Mouse (Mus musculus): ENCODE measurements at regions not wholly inside any gene's neighbourhood (a gene's known extent, or its start where the extent isn't known, plus 50 kb on each side); places are given as distances from the start of the nearest gene placed in this dataset.

DNA sequence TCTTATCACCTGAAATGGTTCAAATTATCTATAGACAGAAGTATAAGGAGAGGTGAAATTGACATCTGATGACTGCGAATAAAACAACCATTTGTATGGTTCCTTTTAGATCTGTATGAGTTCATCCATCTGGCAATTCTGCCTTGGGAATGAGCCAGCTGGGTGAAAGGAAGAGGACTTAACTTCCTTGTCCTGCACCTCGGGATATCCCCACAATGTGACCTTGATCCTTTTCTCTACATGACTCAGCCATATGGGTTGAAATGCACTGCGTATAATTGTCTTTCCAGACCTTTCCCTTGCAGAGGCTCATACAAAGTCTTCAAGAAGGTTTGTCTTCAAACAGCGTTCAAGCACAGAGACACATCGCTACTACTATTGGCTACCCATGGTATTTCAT lies 292.6 kb upstream of the Pitrm1 start:
- no peak for DNase-seq (ENCODE audit: low read depth, low spot score)

DNA sequence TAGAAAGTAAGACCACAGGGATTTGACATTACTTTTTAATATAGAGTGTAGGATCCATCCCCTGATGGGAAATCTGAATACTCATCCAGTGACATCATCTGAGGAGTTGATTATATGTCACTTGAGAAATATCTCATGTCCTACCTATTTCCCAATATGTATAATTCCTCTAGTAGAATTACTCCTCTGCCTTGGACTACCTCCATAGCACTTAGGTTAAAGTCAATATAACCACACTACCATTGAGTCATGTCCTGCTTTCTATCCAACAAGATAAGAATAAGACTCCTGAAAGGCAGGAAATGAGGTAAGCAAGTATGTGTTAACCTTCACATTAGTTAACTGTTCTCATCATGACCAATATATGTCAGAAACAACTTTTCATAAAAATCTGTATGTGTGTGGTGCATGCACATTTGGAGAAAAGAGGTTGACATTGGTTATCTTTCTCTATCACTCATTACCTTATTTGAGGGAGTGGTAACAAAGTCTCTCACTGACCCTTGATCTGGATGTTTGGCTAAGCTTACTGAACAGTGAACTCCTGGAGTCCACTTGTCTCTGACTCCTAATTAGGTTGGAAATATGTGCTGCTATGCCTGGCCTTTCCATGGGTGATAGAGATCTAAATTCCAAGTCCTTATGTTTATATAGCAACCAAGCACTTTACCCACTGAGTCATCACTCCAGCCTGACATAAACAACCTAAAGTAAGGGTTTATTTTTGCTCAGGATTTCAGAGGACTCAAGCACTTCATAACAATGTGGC lies 292.0 kb upstream of the Pitrm1 start:
- no peak for DNase-seq (ENCODE audit: low read depth, low spot score)

DNA sequence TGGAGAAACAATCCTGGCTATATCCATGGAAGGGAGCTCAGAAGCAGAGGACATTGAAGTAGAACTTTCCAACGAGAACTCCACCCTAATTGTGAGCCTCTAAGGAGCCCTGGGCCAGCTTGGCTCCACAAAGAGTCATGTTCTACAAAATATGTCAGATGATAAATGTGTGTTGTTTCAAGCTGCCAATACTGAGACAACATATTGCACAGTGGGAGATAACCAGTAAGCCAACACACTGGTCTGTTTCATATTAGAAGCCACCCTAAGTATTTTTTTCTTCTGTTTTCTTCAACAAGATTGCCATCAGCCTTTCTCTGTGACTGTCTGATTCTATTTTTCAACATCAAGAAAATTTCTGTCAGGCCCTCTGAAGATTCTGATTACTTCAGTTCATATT lies 289.5 kb upstream of the Pitrm1 start:
- no peak for DNase-seq (ENCODE audit: low read depth, low spot score)

DNA sequence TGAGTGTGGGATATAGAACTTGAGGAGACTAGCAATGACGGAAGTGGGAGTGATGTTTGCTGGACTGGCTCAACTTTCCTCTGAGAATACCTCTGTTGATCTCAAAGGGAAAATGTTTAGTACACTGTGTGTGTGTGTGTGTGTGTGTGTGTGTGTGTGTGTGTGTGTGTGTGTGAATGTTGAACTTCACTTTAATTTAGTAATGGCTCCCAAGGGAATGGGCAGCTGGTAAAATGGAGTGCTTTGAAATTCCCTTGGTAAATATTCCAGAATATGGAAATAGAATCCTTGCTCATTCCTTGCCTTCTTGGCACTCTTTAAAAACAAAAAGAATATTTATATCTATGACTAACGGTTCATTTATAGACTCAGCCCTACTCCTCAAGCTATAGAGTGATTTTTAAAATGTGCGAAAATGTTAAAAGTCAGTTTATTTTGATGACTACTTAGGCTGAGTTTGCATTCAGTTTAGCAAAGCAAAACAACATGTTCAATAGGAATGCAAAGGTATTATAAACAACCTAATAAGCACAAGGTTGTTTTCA lies 287.6 kb upstream of the Pitrm1 start:
- DNase-seq (ENCODE audit: low read depth, low spot score), result no peak

DNA sequence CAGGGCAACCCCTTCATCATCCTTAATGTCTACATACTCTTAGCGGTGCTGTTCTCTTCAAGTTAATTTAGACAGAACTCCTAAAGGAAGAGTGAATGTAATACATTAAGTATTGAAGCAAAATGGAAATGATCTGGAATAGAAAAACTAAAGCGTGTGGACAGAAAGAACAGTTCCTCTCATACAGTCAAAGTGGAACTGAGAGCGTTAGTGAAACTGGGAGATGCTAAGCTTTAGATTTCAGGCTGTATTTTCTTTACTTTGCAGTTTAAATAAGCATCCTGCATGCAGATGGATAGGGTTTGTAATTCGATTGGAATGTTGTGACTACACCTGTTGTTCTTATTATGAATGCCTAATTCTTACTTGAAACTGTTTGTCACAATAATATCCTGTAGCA lies 286.5 kb upstream of the Pitrm1 start:
- no peak for DNase-seq (ENCODE audit: low read depth, low spot score)

DNA sequence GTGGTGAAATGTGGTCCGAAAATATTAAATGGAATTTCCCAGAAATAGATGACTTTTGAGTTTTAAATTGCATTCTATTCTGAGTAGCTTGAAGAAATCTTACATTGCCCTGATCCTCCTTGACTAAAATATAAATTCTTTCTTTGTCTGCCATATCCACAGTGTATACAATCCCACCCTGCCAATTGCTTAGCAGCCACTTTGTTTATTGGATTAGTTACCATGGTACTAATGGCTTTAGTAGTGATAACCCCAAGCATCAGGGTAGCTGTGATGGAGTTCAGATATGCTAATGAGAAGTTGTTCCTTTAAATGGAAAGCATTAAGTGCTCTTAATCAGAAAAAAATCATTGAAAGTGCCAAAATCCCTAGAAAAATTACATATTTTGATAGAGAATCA lies 277.4 kb upstream of the Pitrm1 start:
- DNase-seq (ENCODE audit: low read depth, low spot score), result no peak

DNA sequence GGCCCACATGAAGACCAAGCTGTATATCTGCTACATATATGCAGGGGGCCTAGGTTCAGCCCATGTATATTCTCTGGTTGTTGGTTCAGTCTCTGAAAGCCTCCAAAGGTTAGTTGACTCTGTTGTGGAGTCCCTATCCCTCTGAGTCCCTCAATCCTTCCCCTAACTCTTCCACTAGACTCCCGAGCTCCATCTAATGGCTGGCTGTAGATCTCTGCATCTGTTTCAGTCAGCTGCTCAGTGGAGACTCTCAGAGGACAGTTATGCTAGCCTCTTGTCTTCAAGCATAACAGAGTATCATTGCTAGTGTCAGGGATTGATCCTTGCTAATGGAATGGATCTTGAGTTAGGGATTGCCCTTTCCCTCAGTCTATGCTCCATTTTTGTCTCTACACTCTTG lies 275.0 kb upstream of the Pitrm1 start:
- no peak for DNase-seq (ENCODE audit: low read depth, low spot score)

DNA sequence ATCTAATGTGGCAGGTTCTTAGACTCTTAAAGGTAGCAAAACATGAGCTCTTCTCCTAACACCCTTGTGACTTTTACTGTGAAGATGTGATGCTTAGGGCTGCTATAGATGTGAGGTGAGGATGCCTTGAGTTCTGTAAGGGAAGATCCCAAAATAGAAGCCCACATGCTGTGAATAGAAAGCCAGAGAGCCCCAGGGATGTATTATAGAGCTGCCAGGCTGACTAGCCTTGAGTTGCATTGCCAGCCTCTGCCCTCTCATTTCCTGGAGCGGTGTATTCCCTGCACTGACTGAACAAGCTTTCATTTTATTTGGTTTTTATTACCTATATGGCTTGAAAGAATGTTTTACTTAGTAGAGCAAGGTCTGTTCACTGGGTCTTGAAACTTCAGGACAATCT lies 267.9 kb upstream of the Pitrm1 start:
- DNase-seq (ENCODE audit: low read depth, low spot score), result no peak

DNA sequence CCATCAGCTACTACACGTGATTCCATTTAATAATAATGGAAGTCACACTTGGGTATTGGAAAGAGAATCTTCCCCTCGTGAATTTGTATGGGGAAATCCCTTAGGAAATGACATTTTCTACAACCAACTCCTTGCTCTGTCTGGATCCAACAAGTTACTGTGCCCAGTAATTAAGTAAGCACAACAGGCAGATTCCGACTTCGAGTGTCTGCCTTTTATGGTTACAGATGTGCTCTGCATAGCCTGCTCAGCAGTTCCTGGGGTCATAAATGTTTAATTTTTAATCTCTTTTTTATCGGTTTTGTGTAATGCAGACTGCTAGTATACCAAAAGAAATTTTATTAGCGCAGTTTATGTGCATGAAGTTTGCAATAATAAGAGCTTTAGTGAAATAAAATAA lies 259.8 kb upstream of the Pitrm1 start:
- no peak for DNase-seq (ENCODE audit: low read depth, low spot score)

DNA sequence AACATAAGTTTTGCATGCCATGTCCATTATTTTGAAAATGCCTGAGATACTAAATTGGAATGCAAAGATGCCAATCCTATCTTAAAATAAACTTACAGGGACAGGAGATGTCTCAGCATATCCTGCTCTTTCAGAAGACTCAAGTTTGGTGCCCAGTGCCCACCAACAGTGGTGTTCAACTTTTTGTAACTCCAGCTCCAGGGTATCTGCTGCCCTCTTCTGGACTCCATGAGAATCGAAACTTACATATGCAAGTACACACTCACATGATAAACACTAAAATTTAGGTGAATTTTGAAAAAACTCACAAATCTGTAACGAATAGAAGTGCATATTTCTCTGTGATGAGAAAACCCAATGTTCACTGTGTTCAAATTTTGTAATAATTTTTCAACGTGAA lies 255.9 kb upstream of the Pitrm1 start:
- no peak for DNase-seq (ENCODE audit: low read depth, low spot score)

DNA sequence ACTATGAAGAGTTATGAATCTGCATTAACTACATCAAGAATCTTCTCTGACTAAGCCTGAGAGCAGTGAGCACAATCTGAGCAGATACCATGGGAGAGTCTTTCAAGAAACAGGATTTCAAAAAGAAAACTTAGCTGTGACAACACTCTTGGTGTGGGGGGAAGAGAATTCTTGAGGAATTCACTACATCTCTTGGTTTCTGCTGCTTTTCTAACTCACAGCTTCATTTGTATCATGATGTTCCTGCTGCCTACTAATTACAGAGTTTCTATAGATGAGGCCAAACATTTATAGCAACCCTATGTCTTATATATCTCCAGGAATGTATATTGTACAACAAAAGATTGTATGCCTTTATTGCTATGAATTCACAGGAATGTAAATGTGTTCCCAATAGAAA lies 242.2 kb upstream of the Pitrm1 start:
- DNase-seq (ENCODE audit: low read depth, low spot score), result no peak

DNA sequence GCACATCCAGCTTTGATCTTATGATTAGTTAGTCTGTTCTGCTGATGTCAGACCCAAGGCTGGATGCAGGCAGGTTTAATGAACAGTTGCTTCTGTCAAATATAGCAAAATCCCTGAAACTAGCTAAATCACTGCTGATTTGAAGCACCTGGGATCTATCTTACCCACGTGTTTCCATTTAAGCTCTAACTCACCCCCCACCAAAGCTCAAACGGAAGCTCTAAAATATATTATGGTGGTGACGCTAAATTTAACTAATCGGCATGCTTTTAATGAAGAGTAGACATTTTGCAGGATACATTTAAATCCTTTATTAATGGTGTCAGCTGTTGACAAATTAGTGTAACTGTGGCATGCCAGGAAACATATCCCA lies 241.3 kb upstream of the Pitrm1 start:
- no peak for DNase-seq (ENCODE audit: low read depth, low spot score)

DNA sequence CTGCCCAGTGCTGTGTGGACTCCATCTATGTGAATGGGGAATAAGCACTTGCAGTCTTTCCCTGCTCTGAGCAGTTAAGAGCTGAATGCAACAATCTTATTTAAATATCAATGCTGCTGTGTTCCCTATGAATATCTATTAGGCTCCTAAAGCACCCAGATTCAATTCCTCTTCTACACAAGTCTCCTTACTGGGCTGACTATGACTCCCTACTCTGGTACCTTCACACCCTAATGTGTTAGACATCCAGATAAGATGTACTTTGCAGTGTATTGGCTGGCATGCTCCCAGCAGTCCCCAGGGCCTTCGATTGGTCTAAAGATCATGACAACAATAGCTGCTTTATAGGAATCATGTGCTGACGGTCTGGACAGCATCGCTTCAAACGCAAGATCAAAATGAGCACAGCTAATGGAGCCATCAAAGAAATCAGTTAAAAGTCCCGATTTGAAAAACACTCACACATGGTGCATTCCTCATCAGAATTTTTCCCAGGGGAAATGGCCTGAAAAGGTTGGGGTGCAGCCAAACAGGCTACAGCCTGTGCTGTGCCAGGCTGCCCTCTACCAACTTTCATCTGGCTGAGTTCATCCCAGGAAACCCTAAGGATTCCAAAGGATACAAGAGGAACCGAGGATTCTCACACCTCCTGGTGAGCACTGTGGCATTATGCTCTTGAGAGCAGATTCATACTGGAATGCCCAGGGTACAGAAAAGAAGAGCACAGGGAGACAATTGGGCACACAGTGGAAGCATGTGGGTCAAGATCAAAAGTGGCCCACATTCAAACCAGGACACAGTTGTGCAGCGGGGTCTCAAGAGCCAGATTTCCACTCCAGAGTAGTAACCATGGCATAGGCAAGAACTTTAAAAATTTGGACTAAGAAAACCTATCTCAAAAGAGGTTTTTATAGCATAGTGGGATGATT lies 240.7 kb upstream of the Pitrm1 start:
- DNase-seq (ENCODE audit: low read depth, low spot score), result no peak

DNA sequence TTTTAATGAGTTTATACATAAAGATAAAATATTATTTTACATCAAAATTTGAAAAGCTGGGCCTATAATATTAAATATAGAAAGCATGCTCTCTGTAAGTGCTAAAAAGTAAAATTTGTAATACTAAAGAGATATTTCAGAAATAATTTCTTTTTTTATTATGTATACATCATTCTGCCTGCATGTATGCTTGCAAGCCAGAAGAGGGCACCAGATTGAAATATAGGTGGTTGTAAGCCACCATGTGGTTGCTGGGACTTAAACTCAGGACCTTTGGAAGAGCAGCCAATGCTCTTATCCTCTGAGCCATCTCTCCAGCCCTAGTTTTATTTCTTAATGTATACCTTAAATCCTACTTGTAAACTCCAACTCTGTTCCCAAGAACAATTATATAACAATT lies 231.7 kb upstream of the Pitrm1 start:
- no peak for DNase-seq (ENCODE audit: low read depth, low spot score)

DNA sequence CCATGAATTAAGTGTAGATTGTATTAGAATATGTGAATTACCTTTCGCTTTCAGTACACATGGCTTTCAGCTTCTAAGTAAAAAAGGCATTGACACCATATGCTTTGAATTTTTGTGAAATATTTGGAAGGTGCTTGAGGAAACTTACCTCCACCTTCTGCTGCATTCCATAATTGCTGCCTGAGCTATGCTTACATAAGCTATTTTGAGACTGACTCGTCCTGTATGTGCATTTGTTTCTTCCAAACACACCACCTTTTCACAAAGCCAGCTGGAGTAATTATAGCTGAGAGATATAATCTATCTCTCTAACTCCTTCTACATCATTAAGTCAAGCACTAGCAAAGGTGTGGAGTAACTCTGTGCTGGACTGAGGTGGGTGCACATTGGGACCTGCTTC lies 224.0 kb upstream of the Pitrm1 start:
- DNase-seq (ENCODE audit: low read depth, low spot score), result no peak

DNA sequence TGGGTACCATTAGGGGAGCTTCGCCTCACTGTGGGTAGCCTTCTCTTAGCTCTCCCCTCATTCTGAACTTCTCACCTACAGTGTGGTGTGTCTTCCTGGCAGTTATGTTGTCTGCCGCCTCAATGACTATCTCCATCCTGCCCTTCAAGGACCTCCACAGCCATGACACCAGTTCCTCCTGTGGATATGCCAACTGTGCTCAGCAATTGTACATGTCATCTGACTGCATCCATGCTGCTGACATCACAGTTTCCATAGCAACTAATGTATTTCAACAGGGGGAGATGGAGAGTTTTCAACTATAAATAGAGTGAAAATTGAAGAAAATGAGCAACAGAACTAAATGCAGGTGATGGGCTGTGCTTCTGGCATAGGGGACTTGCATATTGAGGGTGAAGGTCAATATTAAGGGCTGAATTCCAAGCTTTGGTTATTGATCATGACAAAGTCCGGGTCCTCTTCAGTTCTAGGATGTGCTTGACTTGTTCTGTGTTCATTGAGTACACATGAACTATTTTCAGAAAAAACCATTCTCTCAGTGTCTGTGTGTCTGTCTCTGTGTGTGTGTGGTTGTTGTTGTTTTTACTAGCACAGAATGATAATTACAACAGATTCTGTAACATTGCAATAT lies 217.5 kb upstream of the Pitrm1 start:
- no peak for DNase-seq (ENCODE audit: low read depth, low spot score)

DNA sequence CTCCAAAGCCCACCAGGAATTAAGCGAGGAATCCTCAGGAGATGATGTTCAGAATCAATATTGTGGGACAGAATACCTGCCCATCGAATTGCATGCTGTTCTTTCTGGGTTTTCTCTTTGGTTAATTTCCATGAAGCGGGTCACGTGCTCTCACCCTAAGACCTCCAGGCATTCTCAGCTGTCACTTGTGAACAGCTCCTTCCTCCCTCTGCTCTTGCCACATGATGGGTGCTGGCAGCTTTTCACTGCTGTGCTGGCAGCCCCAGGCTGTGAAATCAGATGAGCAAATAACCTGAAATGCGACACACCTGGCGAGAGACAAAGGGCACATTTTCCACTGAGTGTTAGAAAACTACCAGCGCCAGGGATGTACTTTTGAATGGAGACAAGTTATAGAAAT lies 207.8 kb upstream of the Pitrm1 start:
- DNase-seq (ENCODE audit: low read depth, low spot score), result peak; percentile 2

DNA sequence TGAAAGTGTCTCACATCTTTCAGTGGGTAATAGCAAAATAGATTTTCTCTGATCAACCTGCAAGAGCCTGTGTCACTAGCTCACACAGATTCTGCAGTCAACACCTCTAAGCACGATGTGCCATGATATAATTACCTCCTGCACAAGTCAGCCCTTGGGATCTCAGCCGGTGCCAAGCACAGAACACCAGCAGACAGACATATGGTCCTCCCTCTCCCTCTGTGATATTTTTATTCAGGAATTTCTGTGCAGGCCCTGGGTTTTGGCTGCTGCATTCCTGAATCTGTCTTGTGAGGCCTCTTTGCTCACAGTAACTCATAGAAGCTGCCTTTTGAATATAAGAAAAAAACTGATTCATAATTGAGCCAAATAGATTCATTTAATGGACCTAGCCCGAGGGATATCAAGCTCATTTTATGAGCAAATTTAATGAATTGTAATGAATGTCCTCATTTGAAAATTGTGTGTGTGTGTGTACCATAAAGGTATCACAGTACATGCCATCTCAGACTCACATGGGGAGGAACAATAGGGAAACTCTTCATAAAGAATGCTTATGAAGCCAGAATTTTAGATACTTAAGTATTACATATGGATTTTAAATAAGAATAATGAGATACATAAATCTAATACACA lies 206.7 kb upstream of the Pitrm1 start:
- DNase-seq (ENCODE audit: low read depth, low spot score), result no peak

DNA sequence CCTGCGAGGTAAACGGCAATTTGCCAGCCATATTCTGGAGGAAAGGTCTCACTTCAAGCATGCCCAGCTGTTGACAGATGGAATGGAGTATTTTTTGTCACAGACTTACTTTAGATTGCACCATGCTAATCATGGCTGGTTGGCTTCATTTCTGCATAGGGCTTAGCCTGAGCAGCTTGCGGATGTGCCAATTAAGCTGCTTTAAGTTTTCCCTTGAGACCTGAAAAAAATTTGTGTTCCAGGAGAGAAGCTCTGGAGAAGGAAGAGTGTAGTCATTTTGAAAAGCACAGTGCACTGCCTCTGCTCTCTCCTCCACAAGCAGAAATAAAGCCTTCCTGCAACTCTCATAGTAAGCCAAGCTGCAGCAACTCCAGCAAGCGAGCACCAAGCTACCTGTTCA lies 182.8 kb upstream of the Pitrm1 start:
- no peak for DNase-seq (ENCODE audit: low read depth, low spot score)

DNA sequence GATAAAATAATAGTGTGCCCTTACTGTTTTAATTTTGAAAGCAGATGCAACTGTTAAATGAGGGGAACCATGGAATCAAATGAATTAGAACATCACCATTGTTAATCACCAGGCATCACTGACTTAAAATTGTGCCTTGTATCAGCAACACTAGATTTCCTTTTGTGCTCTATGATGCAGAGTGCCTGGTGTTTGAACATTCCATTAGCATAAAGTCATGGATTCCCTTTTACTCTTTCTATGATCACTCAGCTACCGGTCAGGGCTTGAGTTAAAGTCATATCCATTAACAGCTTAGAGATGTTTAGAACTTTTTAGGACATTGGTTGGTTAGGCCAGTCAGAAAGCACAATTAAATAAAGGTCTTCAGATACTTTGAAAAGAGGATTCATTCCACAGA lies 180.3 kb upstream of the Pitrm1 start:
- DNase-seq (ENCODE audit: low read depth, low spot score), result no peak

DNA sequence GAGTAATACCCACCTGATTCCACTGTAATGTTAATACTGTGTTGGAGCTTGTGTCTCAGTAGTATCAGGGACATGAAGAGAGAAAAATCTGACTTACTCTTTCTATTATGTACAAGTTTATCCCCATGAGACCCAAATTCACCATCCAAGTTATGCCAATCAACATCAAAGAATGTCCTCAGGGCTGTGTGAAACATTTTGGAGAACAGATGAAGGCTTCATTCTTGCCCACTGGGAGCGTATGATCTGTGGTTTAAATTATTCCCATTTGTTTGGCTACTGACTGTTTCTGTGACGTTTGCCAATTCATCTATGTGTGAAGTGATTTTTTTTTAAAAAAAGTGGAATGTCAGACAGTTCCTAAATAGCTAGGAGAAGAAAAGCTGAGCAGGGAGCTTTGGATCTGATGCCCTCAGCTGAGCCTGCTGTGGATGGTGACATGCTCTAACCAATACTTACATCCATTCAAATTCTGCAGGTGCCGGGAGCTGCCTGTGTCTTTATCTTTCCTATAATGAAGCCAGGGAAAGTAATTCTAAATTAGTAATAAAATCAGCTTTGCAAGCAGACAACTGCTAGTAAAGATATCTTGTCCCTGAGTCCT lies 173.3 kb upstream of the Pitrm1 start:
- no peak for DNase-seq (ENCODE audit: low read depth, low spot score)

All from mesoderm, embryonic 11.5 days (tissue).